Mouse (Mus musculus): ENCODE results near the gene Rbak. TPM values are rescaled to one million over a fixed set of nuclear protein-coding genes. Genes with fewer than 3 reads are reported as not detected.
"Not testable (repeated sequence)": the region's sequence is repeated elsewhere in the genome, so short reads cannot be mapped to it uniquely, and the experiment has no call there.

Gene Rbak
- total RNA-seq, 2 experiments from 2014 or later, result 4.4 to 5.3 TPM

- DNase-seq, result no peak
- intact Hi-C loops (cut with DNase I), result no loop called here
Measured at GRCm38 (mm10) chr5:143137580-143137979, 43.0 kb downstream of the Rbak start.

GRCm38 (mm10) chr5:143135042-143135441, 45.5 kb downstream of the Rbak start:
- DNase-seq, result no peak
- intact Hi-C loops (cut with DNase I), result no loop called here

- DNase-seq; intact Hi-C loops (cut with DNase I): not testable (repeated sequence)
Measured at GRCm38 (mm10) chr5:143134216-143135010, 46.2 kb downstream of the Rbak start.

- intact Hi-C loops (cut with DNase I), result no loop called here
- no peak for DNase-seq
Measured at GRCm38 (mm10) chr5:143132935-143133514, 47.5 kb downstream of the Rbak start.

GRCm38 (mm10) chr5:143130342-143130741, 50.2 kb downstream of the Rbak start:
- no peak for DNase-seq
- intact Hi-C loops (cut with DNase I), result no loop called here

- DNase-seq, result no peak
- intact Hi-C loops (cut with DNase I), result no loop called here
Measured at GRCm38 (mm10) chr5:143129101-143129500, 51.5 kb downstream of the Rbak start.

- DNase-seq, result no peak
- intact Hi-C loops (cut with DNase I), result no loop called here
Measured at GRCm38 (mm10) chr5:143127837-143128236, 52.7 kb downstream of the Rbak start.

GRCm38 (mm10) chr5:143126908-143127307, 53.7 kb downstream of the Rbak start:
- DNase-seq, result no peak
- intact Hi-C loops (cut with DNase I), result no loop called here

- intact Hi-C loops (cut with DNase I), result no loop called here
- DNase-seq, result no peak
Measured at GRCm38 (mm10) chr5:143126089-143126488, 54.5 kb downstream of the Rbak start.

- DNase-seq, result no peak
- intact Hi-C loops (cut with DNase I), result no loop called here
Measured at GRCm38 (mm10) chr5:143125601-143126000, 55.0 kb downstream of the Rbak start.

GRCm38 (mm10) chr5:143124805-143125378, 55.7 kb downstream of the Rbak start:
- intact Hi-C loops (cut with DNase I), result no loop called here
- DNase-seq, result no peak

- intact Hi-C loops (cut with DNase I), result no loop called here
- DNase-seq, result no peak
Measured at GRCm38 (mm10) chr5:143122673-143123072, 57.9 kb downstream of the Rbak start.

Small RNAs within 50 kb of the gene (microRNA-seq; reads per million reads assigned to microRNA genes)
- gene Gm44405 (ENCODE audit: borderline number of aligned reads in 2 of 2), result 0 reads per million in 2 experiments

Other genes starting within 250 kb of the Rbak start
- gene Fscn1, start 220.4 kb downstream of the Rbak start, total RNA-seq (2021), result 10 to 100 TPM; 26.5 to 37.6 TPM
- 10 to 100 TPM; 27.1 to 28.0 TPM for gene Rnf216, start 67.8 kb downstream of the Rbak start, total RNA-seq (2021)
- not detected for gene Olfr718-ps1, start 33.2 kb downstream of the Rbak start, total RNA-seq (2021)
- gene Spdye4b, start 242 bp upstream of the Rbak start, total RNA-seq (2021), result not detected
- not detected for gene Spdye4a, start 46.1 kb upstream of the Rbak start, total RNA-seq (2021)
- gene Zfp12, start 54.4 kb upstream of the Rbak start, total RNA-seq (2021), result 1 to 10 TPM; 8.5 to 8.6 TPM
- gene Zfp316, start 89.2 kb upstream of the Rbak start, total RNA-seq (2021), result 1 to 10 TPM; 5.1 to 6.0 TPM
- gene Zfp853, start 112.8 kb upstream of the Rbak start, total RNA-seq (2021), result under 1 TPM; 0.08 to 0.19 TPM
- 10 to 100 TPM; 15.4 to 15.8 TPM for gene E130309D02Rik, start 134.6 kb upstream of the Rbak start, total RNA-seq (2021)
- 10 to 100 TPM; 24.0 to 29.4 TPM for gene Zdhhc4, start 148.5 kb upstream of the Rbak start, total RNA-seq (2021)
- gene Grid2ip, start 176.6 kb upstream of the Rbak start, total RNA-seq (2021), result not detected
- 10 to 100 TPM; 50.0 to 53.8 TPM for gene Kdelr2, start 223.1 kb upstream of the Rbak start, total RNA-seq (2021)